Comparison of ENCODE assay signal across 17 mouse cellular contexts in genomic region chr2:63850033-63850432, GRCm38 (mm10).
"Had no signal": no experiment of that assay in that cellular context is flagged by ENCODE, and none has a peak within 500 bp of the region (broad histone marks: within the 10 kb centered on the region; RNA-seq: fewer than 3 reads in every experiment).

No protein-coding gene starts in this region.

- H3K27me3 ChIP-seq: kidney, embryonic 15.5 days; liver, embryonic 13.5 days; midbrain, embryonic 13.5 days; stomach, embryonic 15.5 days had no signal

- H3K4me2 ChIP-seq: kidney, embryonic 15.5 days; liver, embryonic 13.5 days; midbrain, embryonic 13.5 days; stomach, embryonic 15.5 days had no signal

- H3K9ac ChIP-seq: kidney, embryonic 15.5 days; liver, embryonic 13.5 days; midbrain, embryonic 13.5 days; stomach, embryonic 15.5 days had no signal

- ATAC-seq: midbrain, embryonic 13.5 days had no signal

- H3K36me3 ChIP-seq: kidney, embryonic 15.5 days; liver, embryonic 13.5 days; midbrain, embryonic 13.5 days; stomach, embryonic 15.5 days had no signal

- H3K27ac ChIP-seq: kidney, embryonic 15.5 days; left cerebral cortex, adult 2 months; liver, embryonic 13.5 days; stomach, embryonic 15.5 days had no signal

- DNase-seq: kidney, adult 11 months; kidney, adult 8-10 months; kidney, postnatal 10 days; kidney, postnatal 36 days; layer of hippocampus, postnatal 36 days; liver, embryonic 13.5 days; lung, adult 2 months; lung, postnatal 14 days; lung, postnatal 4 days; retina, postnatal 1 day; right cerebral cortex, postnatal 25 days; spleen, adult 18-20 months; thymus, postnatal 25 days had no signal

- H3K4me1 ChIP-seq: kidney, embryonic 15.5 days; liver, embryonic 13.5 days; stomach, embryonic 15.5 days had no signal

- H3K9me3 ChIP-seq: kidney, embryonic 15.5 days; liver, embryonic 13.5 days; midbrain, embryonic 13.5 days; stomach, embryonic 15.5 days had no signal

- H3K4me3 ChIP-seq: kidney, embryonic 15.5 days; left cerebral cortex, adult 2 months; liver, embryonic 13.5 days; midbrain, embryonic 13.5 days; stomach, embryonic 15.5 days had no signal
